Mouse (Mus musculus): ENCODE results near the gene AC141477.1.
A peak's percentile ranks its signal among the peaks of the same experiment; 100 is the strongest.

The AC141477.1 gene

GRCm38 (mm10) chr10:76440281-76440680 lies at the start of gene AC141477.1:
AC141477.1 (minus strand) TSS chr10:76440444.
- DNase-seq: no peak

GRCm38 (mm10) chr10:76489205-76489604 lies 49.0 kb upstream of the AC141477.1 start:
- DNase-seq: no peak

GRCm38 (mm10) chr10:76488265-76488664 lies 48.0 kb upstream of the AC141477.1 start:
- DNase-seq: no peak

GRCm38 (mm10) chr10:76486302-76486701 lies 46.1 kb upstream of the AC141477.1 start:
- no peak for DNase-seq

GRCm38 (mm10) chr10:76481480-76481879 lies 41.2 kb upstream of the AC141477.1 start:
- DNase-seq: no peak

- no peak for DNase-seq
Observed at GRCm38 (mm10) chr10:76480851-76481250, 40.6 kb upstream of the AC141477.1 start.

- DNase-seq: no peak
Observed at GRCm38 (mm10) chr10:76473759-76474158, 33.5 kb upstream of the AC141477.1 start.

- DNase-seq: peak; percentile 91
Observed at GRCm38 (mm10) chr10:76468203-76469162, 28.2 kb upstream of the AC141477.1 start, which contains the start of the genes Mcm3ap and Ybey. Mcm3ap (plus strand) TSS chr10:76468927. Ybey (minus strand) TSS chr10:76469114.

- DNase-seq: no peak
Observed at GRCm38 (mm10) chr10:76462721-76463120, 22.5 kb upstream of the AC141477.1 start.

- peak; percentile 38 for DNase-seq
Observed at GRCm38 (mm10) chr10:76462312-76462711, 22.1 kb upstream of the AC141477.1 start.

GRCm38 (mm10) chr10:76461255-76461654 lies 21.0 kb upstream of the AC141477.1 start:
- no peak for DNase-seq

- peak; percentile 49 for DNase-seq
Observed at GRCm38 (mm10) chr10:76455289-76455688, 15.0 kb upstream of the AC141477.1 start.

- DNase-seq: no peak
Observed at GRCm38 (mm10) chr10:76448851-76449250, 8.6 kb upstream of the AC141477.1 start, which contains the start of gene 2610028H24Rik. 2610028H24Rik (plus strand) TSS chr10:76449081.

GRCm38 (mm10) chr10:76447406-76448229 lies 7.4 kb upstream of the AC141477.1 start:
- no peak for DNase-seq

- no peak for DNase-seq
Observed at GRCm38 (mm10) chr10:76445996-76446681, 5.9 kb upstream of the AC141477.1 start.

GRCm38 (mm10) chr10:76442178-76443088 lies 2.2 kb upstream of the AC141477.1 start, which contains the start of gene Pcnt:
Pcnt (minus strand) TSS chr10:76442786.
- DNase-seq: peak; percentile 98

GRCm38 (mm10) chr10:76439107-76439890 lies 945 bp downstream of the AC141477.1 start:
- DNase-seq: no peak

GRCm38 (mm10) chr10:76433925-76434324 lies 6.3 kb downstream of the AC141477.1 start:
- DNase-seq: no peak

GRCm38 (mm10) chr10:76425674-76426073 lies 14.6 kb downstream of the AC141477.1 start:
- no peak for DNase-seq

GRCm38 (mm10) chr10:76416811-76417210 lies 23.4 kb downstream of the AC141477.1 start:
- peak; percentile 74 for DNase-seq
